Mouse (Mus musculus) MEL (cell line): ENCODE data around the gene Syk. TPM values are rescaled to one million over a fixed set of nuclear protein-coding genes. Genes with fewer than 3 reads are reported as not detected.
A peak's percentile ranks its signal among the peaks of the same experiment; 100 is the strongest.

Experiments
- DNase-seq: peaks from one replicate; pipeline ENCODE4 v3.0.0; 2011; ENCODE audit warnings: low read depth, low spot score
- H3K27ac ChIP-seq: 2 replicates; pipeline ENCODE4 v1.5.1; 2012; ENCODE audit warnings: low read depth, mild to moderate bottlenecking, control low read depth, low read length, moderate library complexity; ENCODE audit not compliant: control insufficient read depth
- H3K27me3 ChIP-seq, 2 experiments: fragments of 150-350 bp in 1 of 2; sonication (generic) in 1 of 2; 2 replicates each; pipeline ENCODE4 v1.6.1; 2012; ENCODE audit warnings: low read length in 2 of 2, mild to moderate bottlenecking in 2 of 2, improper control_type of control experiment in 1 of 2, moderate library complexity in 1 of 2; ENCODE audit not compliant: insufficient read depth in 2 of 2, control insufficient read depth in 1 of 2
- H3K36me3 ChIP-seq, 2 experiments: 2 replicates each; pipeline ENCODE4 v1.6.1; 2012 to 2014; ENCODE audit warnings: low read length in 2 of 2, improper control_type of control experiment in 1 of 2, inconsistent platforms in 1 of 2, mild to moderate bottlenecking in 1 of 2; ENCODE audit not compliant: insufficient read depth in 2 of 2, control insufficient read depth in 1 of 2
- H3K4me1 ChIP-seq, 2 experiments: fragments of 150-350 bp in 1 of 2; sonication (generic) in 1 of 2; 2 replicates each; pipeline ENCODE4 v1.6.1; 2012; ENCODE audit warnings: low read length in 2 of 2, improper control_type of control experiment in 1 of 2, mild to moderate bottlenecking in 1 of 2; ENCODE audit not compliant: insufficient read depth in 2 of 2, control insufficient read depth in 1 of 2
- H3K4me3 ChIP-seq, 2 experiments: fragments of 150-350 bp in 1 of 2; sonication (generic) in 1 of 2; 2 replicates each; pipeline ENCODE4 v1.5.1; 2012; ENCODE audit warnings: low read depth in 2 of 2, low read length in 2 of 2, mild to moderate bottlenecking in 2 of 2, moderate library complexity in 2 of 2, control low read depth in 1 of 2, improper control_type of control experiment in 1 of 2; ENCODE audit not compliant: control insufficient read depth in 1 of 2, insufficient read depth in 1 of 2
- H3K79me2 ChIP-seq: 2 replicates; pipeline ENCODE4 v1.6.1; 2012; ENCODE audit warnings: mild to moderate bottlenecking, low read length, moderate library complexity; ENCODE audit not compliant: control insufficient read depth, poor library complexity, insufficient read depth
- H3K9ac ChIP-seq: 2 replicates; pipeline ENCODE4 v1.6.1; 2012; ENCODE audit warnings: low read depth, mild to moderate bottlenecking, control low read depth, low read length, moderate library complexity; ENCODE audit not compliant: control insufficient read depth, poor library complexity, severe bottlenecking
- H3K9me3 ChIP-seq: fragments of 150-350 bp; sonication (generic); replicated peaks from 2 replicates; pipeline ENCODE4 v1.6.1; 2012; ENCODE audit warnings: mild to moderate bottlenecking, low read length, improper control_type of control experiment, moderate library complexity; ENCODE audit not compliant: insufficient read depth
- CHD1 ChIP-seq: IDR thresholded peaks from 2 replicates; pipeline ENCODE4 v1.6.1; 2012; ENCODE audit warnings: low read depth, mild to moderate bottlenecking, inconsistent platforms, low read length, improper control_type of control experiment
- CHD2 ChIP-seq: IDR thresholded peaks from 2 replicates; pipeline ENCODE4 v1.6.1; 2011; ENCODE audit warnings: low read length, improper control_type of control experiment
- CTCF ChIP-seq, 3 experiments: IDR thresholded peaks in 2 of 3; conservative IDR thresholded peaks in 1 of 3; 2 replicates each; pipeline ENCODE4 v1.5.1; 2011 to 2012; ENCODE audit warnings: low read length in 3 of 3, low read depth in 2 of 3, mild to moderate bottlenecking in 2 of 3, improper control_type of control experiment in 1 of 3, inconsistent platforms in 1 of 3, mixed read lengths in 1 of 3, moderate library complexity in 1 of 3; ENCODE audit not compliant: control insufficient read depth in 1 of 3, insufficient read depth in 1 of 3, poor library complexity in 1 of 3, severe bottlenecking in 1 of 3
- E2F4 ChIP-seq: IDR thresholded peaks from 2 replicates; pipeline ENCODE4 v1.6.1; 2011; ENCODE audit warnings: low read depth, low read length, improper control_type of control experiment, borderline replicate concordance
- ELF1 ChIP-seq: IDR thresholded peaks from 2 replicates; pipeline ENCODE4 v1.6.1; 2014; ENCODE audit warnings: low read depth, mild to moderate bottlenecking, inconsistent platforms, low read length, improper control_type of control experiment, moderate library complexity
- GABPA ChIP-seq: IDR thresholded peaks from 2 replicates; pipeline ENCODE4 v1.6.1; 2012; ENCODE audit warnings: low read depth, mild to moderate bottlenecking, inconsistent platforms, low read length, improper control_type of control experiment, moderate library complexity
- HCFC1 ChIP-seq: IDR thresholded peaks from 2 replicates; pipeline ENCODE4 v1.6.1; 2012; ENCODE audit warnings: low read depth, mild to moderate bottlenecking, inconsistent platforms, low read length, improper control_type of control experiment, moderate library complexity
- MAX ChIP-seq: IDR thresholded peaks from 2 replicates; pipeline ENCODE4 v1.6.1; 2011; ENCODE audit warnings: low read length, improper control_type of control experiment
- MAZ ChIP-seq: IDR thresholded peaks from 2 replicates; pipeline ENCODE4 v1.6.1; 2012; ENCODE audit warnings: low read depth, mild to moderate bottlenecking, inconsistent platforms, low read length, improper control_type of control experiment
- MEF2A ChIP-seq: IDR thresholded peaks from 2 replicates; pipeline ENCODE4 v1.6.1; 2014; ENCODE audit warnings: low read depth, mild to moderate bottlenecking, inconsistent platforms, low read length, improper control_type of control experiment; ENCODE audit not compliant: poor library complexity, insufficient replicate concordance, severe bottlenecking; ENCODE audit errors: extremely low read depth
- MXI1 ChIP-seq: IDR thresholded peaks from 2 replicates; pipeline ENCODE4 v1.6.1; 2011; ENCODE audit warnings: mild to moderate bottlenecking, low read depth, low read length, improper control_type of control experiment
- MYB ChIP-seq: IDR thresholded peaks from 2 replicates; pipeline ENCODE4 v1.6.1; 2011; ENCODE audit warnings: mild to moderate bottlenecking, low read depth, low read length, improper control_type of control experiment
- MYC ChIP-seq: IDR thresholded peaks from 2 replicates; pipeline ENCODE4 v1.6.1; 2011; ENCODE audit warnings: low read depth, mild to moderate bottlenecking, low read length, improper control_type of control experiment, moderate library complexity
- NELFE ChIP-seq: IDR thresholded peaks from 2 replicates; pipeline ENCODE4 v1.6.1; 2011; ENCODE audit warnings: low read depth, low read length, improper control_type of control experiment
- POLR2A ChIP-seq, 2 experiments: IDR thresholded peaks; 2 replicates each; pipeline ENCODE4 v1.6.1; 2011 to 2012; ENCODE audit warnings: low read length in 2 of 2, mild to moderate bottlenecking in 2 of 2, control low read depth in 1 of 2, improper control_type of control experiment in 1 of 2, low read depth in 1 of 2, moderate library complexity in 1 of 2; ENCODE audit not compliant: control insufficient read depth in 1 of 2, insufficient read depth in 1 of 2, poor library complexity in 1 of 2
- RAD21 ChIP-seq: IDR thresholded peaks from 2 replicates; pipeline ENCODE4 v1.6.1; 2011; ENCODE audit warnings: mild to moderate bottlenecking, low read depth, low read length, improper control_type of control experiment
- RCOR1 ChIP-seq: IDR thresholded peaks from 2 replicates; pipeline ENCODE4 v1.6.1; 2012; ENCODE audit warnings: low read depth, mild to moderate bottlenecking, inconsistent platforms, low read length, improper control_type of control experiment
- SIN3A ChIP-seq: IDR thresholded peaks from 2 replicates; pipeline ENCODE4 v1.6.1; 2012; ENCODE audit warnings: low read length, improper control_type of control experiment, inconsistent platforms
- SMC3 ChIP-seq: IDR thresholded peaks from 2 replicates; pipeline ENCODE4 v1.6.1; 2011; ENCODE audit warnings: low read depth, low read length, improper control_type of control experiment
- TBP ChIP-seq: IDR thresholded peaks from 2 replicates; pipeline ENCODE4 v1.8.0; 2011; ENCODE audit warnings: low read depth, low read length, improper control_type of control experiment
- TCF12 ChIP-seq: IDR thresholded peaks from 2 replicates; pipeline ENCODE4 v1.6.1; 2014; ENCODE audit warnings: low read depth, mild to moderate bottlenecking, inconsistent platforms, low read length, improper control_type of control experiment, moderate library complexity
- UBTF ChIP-seq: IDR thresholded peaks from 2 replicates; pipeline ENCODE4 v1.6.1; 2012; ENCODE audit warnings: low read depth, mild to moderate bottlenecking, inconsistent platforms, low read length, improper control_type of control experiment, moderate library complexity, borderline replicate concordance; ENCODE audit not compliant: insufficient read depth
- ZC3H11A ChIP-seq: IDR thresholded peaks from 2 replicates; pipeline ENCODE4 v1.6.1; 2012; ENCODE audit warnings: low read depth, mild to moderate bottlenecking, inconsistent platforms, low read length, improper control_type of control experiment
- ZMIZ1 ChIP-seq: IDR thresholded peaks from 2 replicates; pipeline ENCODE4 v1.6.1; 2012; ENCODE audit warnings: low read depth, mild to moderate bottlenecking, inconsistent platforms, low read length, improper control_type of control experiment, moderate library complexity
- polyA plus RNA-seq, 2 experiments: library from polyadenylated mRNA; stranded (reverse) in 1 of 2; unstranded in 1 of 2; fragments of >175 nt in 1 of 2; fragments of >200 nt in 1 of 2; gene quantifications; 2 replicates each; pipeline versions ENCODE4 v1.2.1 to v1.2.4; 2012; ENCODE audit warnings: low replicate concordance in 2 of 2, low read depth in 1 of 2; ENCODE audit not compliant: insufficient read length in 2 of 2, insufficient read depth in 1 of 2, missing spikeins in 1 of 2
- total RNA-seq: library from RNA; depleted of rRNA; stranded (reverse); fragments of 300-350 nt; gene quantifications from 2 replicates; pipeline ENCODE4 v1.2.3, GENCODE M21; 2012; rRNA removed

Syk gene
- total RNA-seq (13.3 and 14.4 TPM in 2 replicates), polyA plus RNA-seq (10 to 100 TPM in 1 of 2 experiments, not detected in 1; 23.8 TPM)

- DNase-seq, result peak; percentile 76
- Histone ChIP-seq H3K36me3 (no peaks in the 10 kb centered on the region), H3K9me3 (no peaks in the 10 kb centered on the region), H3K27me3 (peaks cover 1 to 2% of the 10 kb centered on the region in 2 experiments; a peak in 1 of 4 replicates), H3K79me2 (no peaks in the 10 kb centered on the region; the same call in 1 of the 2 replicates), H3K4me3 (peak within 1 kb of the TSS; percentile 63 to 78), H3K9ac (peak within 1 kb of the TSS; percentile 67), H3K27ac (peak within 1 kb of the TSS; percentile 42), H3K4me1 (peaks cover 0 to 4% of the 10 kb centered on the region in 2 experiments; a peak in 3 of 4 replicates)
- 0 out of 2 replicates have a peak, but pooled peaks have one; percentile 58 for TF ChIP-seq UBTF
- TF ChIP-seq E2F4, result no peak
- TF ChIP-seq TCF12, result 0 out of 2 replicates have a peak, but pooled peaks have one; percentile 5
- no peak for TF ChIP-seq CTCF (IDR thresholded peaks at IDR 0.05 in 2 of 3, conservative IDR thresholded peaks at IDR 0.05 in 1 of 3; ENCODE audit: control insufficient read depth in 1 of 3, insufficient read depth in 1 of 3, low read depth in 2 of 3, low read length in 3 of 3, poor library complexity in 1 of 3, severe bottlenecking in 1 of 3)
- TF ChIP-seq SIN3A, result peak; percentile 15; the same call in 1 of the 2 replicates
- TF ChIP-seq POLR2A (IDR thresholded peaks at IDR 0.05; ENCODE audit: control insufficient read depth in 1 of 2, insufficient read depth in 1 of 2, low read depth in 1 of 2, low read length in 2 of 2, poor library complexity in 1 of 2), result 0 out of 4 replicates have a peak, but pooled peaks of 1 of the 2 experiments have one; percentile 39
- peak; percentile 28; the same call in 1 of the 2 replicates for TF ChIP-seq MXI1
- TF ChIP-seq MYC, result no peak
- no peak for TF ChIP-seq GABPA
- TF ChIP-seq MYB, result no peak
- TF ChIP-seq CHD2, result no peak
- no peak for TF ChIP-seq CHD1
- TF ChIP-seq HCFC1, result 0 out of 2 replicates have a peak, but pooled peaks have one; percentile 28
- TF ChIP-seq ZC3H11A, result no peak
- no peak for TF ChIP-seq SMC3
- no peak for TF ChIP-seq RAD21
- TF ChIP-seq TBP, result 0 out of 2 replicates have a peak, but pooled peaks have one; percentile 26
- 0 out of 2 replicates have a peak, but pooled peaks have one; percentile 31 for TF ChIP-seq ELF1
- TF ChIP-seq ZMIZ1, result no peak
- no peak for TF ChIP-seq MEF2A
- 0 out of 2 replicates have a peak, but pooled peaks have one; percentile 16 for TF ChIP-seq MAX
- TF ChIP-seq RCOR1, result no peak
- TF ChIP-seq NELFE, result peak; percentile 38; the same call in 1 of the 2 replicates
- no peak for TF ChIP-seq MAZ
Measured at GRCm38 (mm10) chr13:52582878-52583661, at the start of gene Syk. TSS of gene Syk (plus strand) at chr13:52583173.
